Mouse (Mus musculus) lung, postnatal 0 days (tissue): ENCODE measurements around the gene Ankrd2.

Experiments used
- CTCF ChIP-seq: IDR thresholded peaks from 2 replicates; pipeline ENCODE4 v1.5.1; 2016; ENCODE audit warnings: antibody characterized with exemption, mild to moderate bottlenecking
- EP300 ChIP-seq: IDR thresholded peaks from 2 replicates; pipeline ENCODE4 v1.6.1; 2016; ENCODE audit warnings: antibody characterized with exemption, mild to moderate bottlenecking, control low read depth

DNA sequence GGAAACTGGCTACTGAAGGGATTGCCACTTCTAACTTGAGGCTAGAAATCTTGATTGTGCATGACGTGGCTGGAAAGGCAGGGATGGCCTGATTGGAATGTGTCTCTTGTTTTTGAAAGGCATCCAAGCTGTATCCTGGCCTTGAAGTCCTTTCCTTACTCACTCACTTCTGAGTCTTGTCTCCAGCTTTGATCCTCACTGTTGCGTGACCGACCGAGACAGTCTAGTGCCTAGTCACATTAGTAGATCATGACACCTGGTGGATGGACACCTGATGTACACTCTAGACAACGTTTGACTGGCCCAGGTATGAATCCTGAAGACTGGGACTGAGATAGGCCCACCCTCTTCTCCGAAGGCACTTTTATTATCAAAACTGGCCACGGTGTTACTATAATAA is 37.0 kb downstream of the Ankrd2 start:
- TF ChIP-seq CTCF (peak; percentile 60), EP300 (no peak)
